Mouse (Mus musculus) heart, postnatal 25 days (tissue): ENCODE measurements at regions not wholly inside any gene's neighbourhood (a gene's known extent, or its start where the extent isn't known, plus 50 kb on each side); places are given as distances from the start of the nearest gene placed in this dataset.

ENCODE experiments used
- DNase-seq: peaks from one replicate; pipeline ENCODE4 v3.0.0; 2022; ENCODE audit warnings: low spot score
- intact Hi-C: fragments of 180-260 bp; cut with DNase I; formaldehyde crosslinking; loops from one replicate; pipeline ENCODE4 v1.15.1; 2025

DNA sequence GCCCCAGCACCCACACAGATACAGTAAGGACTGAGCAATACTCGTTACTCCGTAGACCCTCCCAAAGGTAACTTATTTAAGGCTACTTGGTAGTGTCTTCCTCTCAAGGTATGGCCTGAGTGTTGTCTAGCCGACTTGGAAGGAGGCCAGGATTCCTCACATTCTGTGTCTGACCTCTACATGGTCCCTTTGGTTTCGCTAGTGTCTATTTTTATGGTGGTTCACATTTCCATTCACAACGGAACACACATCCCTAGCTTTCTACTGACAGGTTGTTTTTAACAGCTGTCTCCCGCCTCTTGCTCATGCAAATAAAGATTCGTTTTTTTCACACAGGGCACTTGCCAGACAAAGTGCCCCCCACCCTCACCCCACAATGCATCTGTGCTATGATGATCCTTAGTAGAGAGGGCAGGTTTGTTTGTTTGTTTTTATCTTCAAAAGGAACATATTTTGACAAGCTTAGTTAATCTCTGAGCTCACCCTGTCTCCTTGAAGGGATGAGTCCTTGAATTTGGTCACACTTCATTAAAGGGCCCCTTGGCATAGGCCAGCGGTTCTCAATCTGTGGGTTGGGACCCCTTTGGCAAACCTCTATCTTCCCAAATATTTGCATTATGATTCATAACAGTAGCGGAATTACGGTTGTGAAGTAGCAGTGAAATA lies 52.7 kb downstream of the Phlda1 start:
- DNase-seq = no peak
- intact Hi-C loops = no loop called here

GRCm38 (mm10) chr10:111559341-111560246 lies 53.5 kb downstream of the Phlda1 start:
- intact Hi-C loops = no loop called here
- DNase-seq = no peak

GRCm38 (mm10) chr10:111562628-111563027 lies 56.5 kb downstream of the Phlda1 start:
- DNase-seq = no peak

GRCm38 (mm10) chr10:111566873-111567381 lies 60.8 kb downstream of the Phlda1 start:
- DNase-seq = no peak
- intact Hi-C loops = no loop called here

More at GRCm38 (mm10) chr10:111562628-111563027, 56.5 kb downstream of the Phlda1 start:
- intact Hi-C loops = no loop called here

DNA sequence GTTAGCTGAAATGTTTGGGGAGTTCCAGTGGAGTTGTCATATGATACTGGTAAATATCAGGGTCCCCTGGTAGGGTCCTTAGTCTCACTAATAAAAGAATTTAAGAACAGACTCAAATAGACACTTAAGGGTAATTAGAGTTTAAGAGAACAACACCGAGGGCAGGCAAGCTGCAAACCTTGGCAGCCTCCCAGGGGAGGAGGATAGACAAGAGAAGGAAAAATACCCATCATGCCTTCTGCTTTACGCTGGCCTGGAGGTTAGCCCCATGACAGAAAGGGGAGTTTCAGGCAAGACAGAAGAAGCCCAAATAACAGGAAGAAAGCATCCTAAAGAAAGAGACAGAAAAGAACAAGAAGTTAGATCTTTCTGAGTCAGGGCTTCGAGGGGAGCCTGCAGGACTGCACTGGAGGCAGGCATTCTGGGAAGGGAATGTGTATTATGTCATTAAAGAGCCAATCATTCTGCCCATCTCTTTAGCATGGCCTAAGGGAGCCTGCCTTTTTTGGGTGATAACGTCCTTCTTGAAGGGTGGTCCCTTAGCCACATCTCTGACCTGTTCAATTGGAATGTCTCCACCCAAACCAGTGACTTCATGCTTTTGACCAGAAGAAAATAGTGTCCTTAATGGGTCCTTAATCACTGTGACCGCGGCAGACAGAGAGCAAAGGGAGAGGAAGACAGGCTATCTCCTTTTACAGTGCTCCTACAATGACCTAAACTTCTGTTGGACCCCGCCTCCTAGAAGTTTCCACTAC lies 64.6 kb downstream of the Phlda1 start:
- DNase-seq = no peak
- intact Hi-C loops = no loop called here

GRCm38 (mm10) chr10:111574231-111574630 lies 68.1 kb downstream of the Phlda1 start:
- intact Hi-C loops = no loop called here
- DNase-seq = no peak

- intact Hi-C loops = no loop called here
- no peak for DNase-seq
Measured at GRCm38 (mm10) chr10:111574812-111575211, 68.7 kb downstream of the Phlda1 start.

- DNase-seq = no peak
- intact Hi-C loops = no loop called here
Measured at GRCm38 (mm10) chr10:111575256-111575655, 69.2 kb downstream of the Phlda1 start.

- DNase-seq = no peak
- intact Hi-C loops = no loop called here
Measured at GRCm38 (mm10) chr10:111575926-111576325, 69.8 kb downstream of the Phlda1 start.

GRCm38 (mm10) chr10:111576395-111577069 lies 70.4 kb downstream of the Phlda1 start:
- intact Hi-C loops = no loop called here
- DNase-seq = no peak

- intact Hi-C loops = no loop called here
- DNase-seq = no peak
Measured at GRCm38 (mm10) chr10:111578536-111578935, 72.5 kb downstream of the Phlda1 start.

DNA sequence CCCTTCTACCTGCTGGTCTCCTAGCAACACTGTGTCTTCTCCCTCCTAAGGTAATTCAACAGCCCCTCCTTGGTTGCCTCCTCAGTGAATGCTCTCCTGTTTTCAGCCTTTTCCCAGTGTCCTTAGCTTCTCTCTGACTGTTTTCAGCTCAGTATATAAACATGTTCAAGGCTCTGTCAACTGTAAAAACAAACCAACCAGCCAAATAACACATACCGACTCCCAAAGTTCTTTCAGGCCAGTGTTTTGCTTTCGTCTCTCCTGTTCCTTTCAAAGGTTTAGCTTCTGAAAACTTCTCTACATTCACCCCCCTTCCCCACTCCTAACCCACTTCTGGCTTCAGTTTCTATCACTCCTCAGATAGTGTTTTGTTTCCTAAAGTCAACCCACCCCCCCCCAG lies 73.4 kb downstream of the Phlda1 start:
- intact Hi-C loops = no loop called here
- DNase-seq = no peak

DNA sequence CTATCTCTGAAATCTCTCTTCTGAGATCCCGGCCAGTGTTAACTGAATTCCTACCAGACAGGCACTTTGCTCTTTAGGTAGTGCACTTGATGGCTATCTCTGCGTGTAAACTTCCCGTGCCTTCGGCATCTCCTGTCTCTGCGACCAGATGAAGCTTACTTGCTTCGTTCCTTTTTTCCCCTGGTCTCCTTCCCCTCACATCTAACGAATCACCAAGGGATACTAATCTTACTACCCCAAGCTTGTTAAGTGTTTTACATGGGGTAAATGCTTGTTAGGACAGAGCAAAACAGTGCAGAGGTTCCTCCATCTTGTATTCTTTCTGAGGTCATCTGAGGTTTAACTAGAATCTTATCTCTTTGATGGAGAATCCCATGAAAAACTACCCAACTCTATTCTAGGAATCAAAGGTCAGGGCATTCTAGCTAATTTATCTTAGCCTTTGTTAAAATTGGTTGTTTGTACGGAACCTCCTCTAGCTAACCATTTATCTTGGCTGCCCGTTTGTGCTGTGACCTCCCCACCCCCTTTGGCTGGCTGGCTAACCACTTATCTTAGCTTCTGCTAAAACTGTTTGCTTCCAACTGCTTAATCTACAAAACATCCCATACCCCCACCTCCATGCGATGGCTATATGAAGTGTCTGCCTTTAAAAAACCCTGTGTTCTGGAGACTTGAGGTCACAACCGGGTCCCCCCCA lies 74.5 kb downstream of the Phlda1 start:
- intact Hi-C loops = loop anchor here (5.0 kb wide), 1 partner anchor 33 kb away; no protein-coding TSS in a partner anchor
- DNase-seq = no peak

DNA sequence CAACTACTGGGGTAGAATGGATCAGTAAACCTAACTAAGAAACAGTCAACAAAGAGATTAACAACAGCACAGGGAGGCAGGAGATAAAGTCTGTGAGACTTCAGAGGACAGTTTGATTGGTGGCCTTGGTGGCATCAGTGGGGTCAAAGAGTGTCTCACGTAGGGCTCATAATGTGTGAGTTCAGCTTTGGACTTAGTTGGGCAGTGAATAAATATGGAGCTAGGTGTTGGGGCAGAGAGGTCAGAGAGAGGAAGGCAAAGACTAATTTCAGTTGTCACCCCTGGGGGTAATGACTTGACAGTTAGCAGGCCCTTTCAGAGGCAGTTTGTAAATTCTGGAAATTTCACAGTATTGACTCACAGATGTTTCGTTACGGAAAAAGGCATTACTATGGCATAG lies 75.8 kb downstream of the Phlda1 start:
- DNase-seq = no peak
- intact Hi-C loops = loop anchor here (2.0 to 5.0 kb wide), 2 partner anchors 35 to 75 kb away; partner anchors contain the start of gene Phlda1

- no peak for DNase-seq
- intact Hi-C loops = loop anchor here (2.0 to 5.0 kb wide), 2 partner anchors 35 to 76 kb away; partner anchors contain the start of gene Phlda1
Measured at GRCm38 (mm10) chr10:111582321-111583123, 76.4 kb downstream of the Phlda1 start.

DNA sequence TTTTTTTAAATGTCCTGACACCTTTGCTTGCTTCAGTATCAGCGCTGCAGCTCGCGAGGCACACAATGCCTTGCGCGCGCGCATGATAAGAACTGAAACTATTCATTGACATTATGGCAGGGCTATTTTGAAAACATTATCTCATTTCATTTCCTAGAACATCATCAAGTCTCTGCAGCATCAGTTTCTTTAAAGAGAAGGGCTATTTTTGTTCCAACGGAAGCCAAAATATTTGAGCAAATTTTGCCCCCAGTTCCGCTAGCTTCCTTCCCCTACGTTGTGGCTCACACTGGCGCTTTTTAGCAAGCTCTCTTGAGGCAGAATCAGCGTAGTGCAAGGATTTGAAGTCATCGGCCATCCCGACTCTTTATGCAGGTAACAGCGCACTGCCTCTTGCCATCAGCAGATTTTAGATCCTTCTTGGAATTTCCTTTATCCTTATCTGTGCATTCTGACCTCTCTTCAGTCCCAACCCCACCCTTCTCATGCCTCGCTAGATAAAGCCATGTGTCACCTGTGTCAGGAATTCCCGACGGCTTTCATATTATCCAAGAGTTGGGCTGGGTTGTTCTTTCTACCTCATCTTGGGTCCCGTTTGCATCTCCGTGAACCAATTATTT lies 77.1 kb downstream of the Phlda1 start:
- DNase-seq = no peak
- intact Hi-C loops = loop anchor here (2.0 to 5.0 kb wide), 2 partner anchors 36 to 76 kb away; partner anchors contain the start of gene Phlda1

- intact Hi-C loops = loop anchor here (2.0 to 5.0 kb wide), 2 partner anchors 36 to 77 kb away; partner anchors contain the start of gene Phlda1
- no peak for DNase-seq
Measured at GRCm38 (mm10) chr10:111583744-111584152, 77.7 kb downstream of the Phlda1 start.
